Mouse (Mus musculus): ENCODE results near the gene Clip2.
"Not testable (repeated sequence)": the region's sequence is repeated elsewhere in the genome, so short reads cannot be mapped to it uniquely, and the experiment has no call there.

DNA sequence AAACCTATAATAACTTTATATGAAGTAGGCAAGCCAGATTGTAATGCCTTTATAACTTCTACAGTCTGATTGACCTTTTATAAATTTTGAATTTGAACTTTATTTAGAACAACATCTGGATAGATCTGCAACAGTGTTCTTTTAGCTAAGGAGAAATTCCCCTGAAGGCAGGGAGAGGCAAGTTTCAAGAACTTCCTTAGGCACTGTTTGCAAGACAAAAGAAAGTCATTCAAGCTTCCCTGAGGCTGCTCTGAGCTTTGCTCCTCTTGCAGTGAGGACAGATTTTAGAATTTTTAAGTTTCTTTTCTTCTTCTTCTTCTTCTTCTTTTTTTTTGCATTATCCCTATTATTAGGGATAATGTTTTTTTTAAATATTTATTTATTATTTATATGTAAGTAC lies 73.3 kb downstream of the Clip2 start:
- TF ChIP-seq CTCF (IDR thresholded peaks at IDR 0.05; ENCODE audit: extremely low read depth, insufficient read depth, insufficient read length, insufficient replicate concordance); POLR2A (IDR thresholded peaks at IDR 0.05; ENCODE audit: low read depth, low read length): not testable (repeated sequence)
